Mouse (Mus musculus): ENCODE measurements around the gene Arid1b.

- TF ChIP-seq POLR2A (IDR thresholded peaks at IDR 0.05; ENCODE audit: low read depth, low read length) (no peak), CTCF (IDR thresholded peaks at IDR 0.05; ENCODE audit: extremely low read depth, insufficient read length, insufficient replicate concordance, low read depth, low read length) (no peak)
Observed at GRCm38 (mm10) chr17:5025400-5025799, 31.3 kb downstream of the Arid1b start.

All from small intestine, adult 2 months (tissue).